Mouse (Mus musculus): ENCODE data around the gene Dnah2. TPM values are rescaled to one million over a fixed set of nuclear protein-coding genes. Genes with fewer than 3 reads are reported as not detected.

The Dnah2 gene
- polyA plus RNA-seq, 1 experiment = not detected

- no peak for TF ChIP-seq GATA1 (IDR thresholded peaks at IDR 0.05; ENCODE audit: low read length)
- TF ChIP-seq TAL1 (IDR thresholded peaks at IDR 0.05; ENCODE audit: low read length) = no peak
- Histone ChIP-seq H3K4me3 (replicated peaks) (peak overlapping the region; percentile 7), H3K4me1 (ENCODE audit: control insufficient read depth) (peaks cover 81% of the 10 kb centered on the region), H3K27me3 (ENCODE audit: control insufficient read depth) (peaks cover 62% of the 10 kb centered on the region), H3K9me3 (ENCODE audit: control insufficient read depth, low read length) (no peaks in the 10 kb centered on the region), H3K36me3 (ENCODE audit: control insufficient read depth) (no peaks in the 10 kb centered on the region; the same call in 1 of the 2 replicates)
Observed at GRCm38 (mm10) chr11:69416921-69417448, 131.9 kb downstream of the Dnah2 start.

GRCm38 (mm10) chr11:69416509-69416908 lies 132.4 kb downstream of the Dnah2 start:
- H3K4me1 ChIP-seq (ENCODE audit: control insufficient read depth) = peaks cover 84% of the 10 kb centered on the region
- H3K36me3 ChIP-seq (ENCODE audit: control insufficient read depth) = no peaks in the 10 kb centered on the region; the same call in 1 of the 2 replicates
- H3K27me3 ChIP-seq (ENCODE audit: control insufficient read depth) = peaks cover 57% of the 10 kb centered on the region
- no peaks in the 10 kb centered on the region for H3K9me3 ChIP-seq (ENCODE audit: control insufficient read depth, low read length)
- TF ChIP-seq GATA1 (IDR thresholded peaks at IDR 0.05; ENCODE audit: low read length) (no peak), TAL1 (IDR thresholded peaks at IDR 0.05; ENCODE audit: low read length) (no peak)
- peak overlapping the region; percentile 24 for H3K4me3 ChIP-seq (replicated peaks)

DNA sequence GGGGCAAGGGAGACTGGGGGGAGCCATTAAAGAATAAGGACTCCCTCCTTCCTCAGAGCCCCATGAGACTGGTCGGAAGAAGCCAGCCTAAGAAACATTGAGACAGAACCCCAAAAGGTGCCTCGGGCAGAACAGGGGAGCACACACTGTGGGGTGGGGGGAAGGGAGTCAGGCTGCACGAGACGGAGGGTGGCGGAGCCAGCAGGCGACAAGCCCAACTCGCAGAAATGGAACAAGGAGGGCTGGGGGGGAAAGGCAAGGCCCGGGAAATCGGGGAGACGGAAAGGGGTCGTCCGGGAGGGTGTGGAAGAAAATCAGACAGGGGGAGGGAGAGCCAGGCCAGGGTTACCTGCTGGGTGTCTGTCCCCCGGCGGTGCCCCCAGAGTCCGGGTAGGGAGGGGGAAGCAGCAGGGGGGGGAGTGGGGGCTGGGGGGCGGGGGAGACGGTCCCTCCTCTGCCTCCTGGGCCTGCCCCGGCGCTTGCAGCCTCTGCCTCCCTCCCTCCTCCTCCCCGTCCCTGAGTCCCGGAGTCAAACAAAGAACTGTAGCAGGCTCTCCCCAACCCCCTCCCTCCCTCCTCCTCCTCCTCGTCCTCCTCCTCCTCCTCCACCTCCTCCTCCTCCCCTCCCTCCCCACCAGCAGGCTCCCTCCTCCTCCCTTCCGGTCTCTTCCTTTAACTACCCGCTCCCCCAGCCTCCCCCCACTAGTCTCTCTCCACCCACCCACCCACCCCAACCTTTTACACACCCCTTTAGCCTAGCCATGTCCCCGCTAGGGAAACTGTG lies 133.1 kb downstream of the Dnah2 start:
- no peaks in the 10 kb centered on the region for H3K9me3 ChIP-seq (ENCODE audit: control insufficient read depth, low read length)
- no peaks in the 10 kb centered on the region; the same call in 1 of the 2 replicates for H3K36me3 ChIP-seq (ENCODE audit: control insufficient read depth)
- peaks cover 84% of the 10 kb centered on the region for H3K4me1 ChIP-seq (ENCODE audit: control insufficient read depth)
- TF ChIP-seq GATA1 (IDR thresholded peaks at IDR 0.05; ENCODE audit: low read length) = no peak
- TF ChIP-seq TAL1 (IDR thresholded peaks at IDR 0.05; ENCODE audit: low read length) = no peak
- H3K27me3 ChIP-seq (ENCODE audit: control insufficient read depth) = peaks cover 51% of the 10 kb centered on the region
- H3K4me3 ChIP-seq (replicated peaks) = peak overlapping the region; percentile 55

DNA sequence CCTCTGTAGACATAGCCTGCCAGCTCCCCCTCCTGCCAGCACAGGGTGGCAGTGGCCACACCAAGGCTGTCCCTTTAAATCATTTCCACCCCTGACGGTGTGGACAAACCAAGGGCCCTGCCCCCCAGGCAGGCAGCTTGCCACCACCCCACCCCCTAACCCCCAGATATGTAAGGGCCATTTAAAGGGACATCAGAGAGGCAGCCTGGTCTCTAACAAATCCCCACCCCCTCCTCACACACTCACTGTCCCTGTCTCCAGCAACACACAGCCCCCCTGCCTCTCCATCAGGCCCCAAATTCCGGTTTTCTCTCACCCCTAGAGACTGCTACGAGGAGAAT lies 133.6 kb downstream of the Dnah2 start:
- peak overlapping the region; percentile 55 for H3K4me3 ChIP-seq (replicated peaks)
- peaks cover 84% of the 10 kb centered on the region for H3K4me1 ChIP-seq (ENCODE audit: control insufficient read depth)
- no peaks in the 10 kb centered on the region; the same call in 1 of the 2 replicates for H3K36me3 ChIP-seq (ENCODE audit: control insufficient read depth)
- TF ChIP-seq TAL1 (IDR thresholded peaks at IDR 0.05; ENCODE audit: low read length) (no peak), GATA1 (IDR thresholded peaks at IDR 0.05; ENCODE audit: low read length) (no peak)
- no peaks in the 10 kb centered on the region for H3K9me3 ChIP-seq (ENCODE audit: control insufficient read depth, low read length)
- peaks cover 45% of the 10 kb centered on the region for H3K27me3 ChIP-seq (ENCODE audit: control insufficient read depth)

- Histone ChIP-seq H3K27me3 (ENCODE audit: control insufficient read depth) (peaks cover 40% of the 10 kb centered on the region), H3K9me3 (ENCODE audit: control insufficient read depth, low read length) (no peaks in the 10 kb centered on the region), H3K36me3 (ENCODE audit: control insufficient read depth) (no peaks in the 10 kb centered on the region; the same call in 1 of the 2 replicates), H3K4me1 (ENCODE audit: control insufficient read depth) (peaks cover 84% of the 10 kb centered on the region), H3K4me3 (replicated peaks) (peak overlapping the region; percentile 3)
- no peak for TF ChIP-seq GATA1 (IDR thresholded peaks at IDR 0.05; ENCODE audit: low read length)
- TF ChIP-seq TAL1 (IDR thresholded peaks at IDR 0.05; ENCODE audit: low read length) = no peak
Observed at GRCm38 (mm10) chr11:69414421-69415326, 134.2 kb downstream of the Dnah2 start.

GRCm38 (mm10) chr11:69413221-69414181 lies 135.4 kb downstream of the Dnah2 start, which contains the start of gene Kdm6b:
Gene Kdm6b (minus strand): TSS chr11:69413675.
- Histone ChIP-seq H3K4me1 (ENCODE audit: control insufficient read depth) (peaks cover 84% of the 10 kb centered on the region), H3K9me3 (ENCODE audit: control insufficient read depth, low read length) (no peaks in the 10 kb centered on the region), H3K4me3 (replicated peaks) (no peak within 1 kb of the TSS), H3K36me3 (ENCODE audit: control insufficient read depth) (no peaks in the 10 kb centered on the region; the same call in 1 of the 2 replicates), H3K27me3 (ENCODE audit: control insufficient read depth) (peaks cover 29% of the 10 kb centered on the region)
- TF ChIP-seq GATA1 (IDR thresholded peaks at IDR 0.05; ENCODE audit: low read length) = no peak

- Histone ChIP-seq H3K4me1 (ENCODE audit: control insufficient read depth) (peaks cover 84% of the 10 kb centered on the region), H3K4me3 (replicated peaks) (no peak overlapping the region), H3K9me3 (ENCODE audit: control insufficient read depth, low read length) (no peaks in the 10 kb centered on the region), H3K27me3 (ENCODE audit: control insufficient read depth) (peaks cover 19% of the 10 kb centered on the region), H3K36me3 (ENCODE audit: control insufficient read depth) (no peaks in the 10 kb centered on the region; the same call in 1 of the 2 replicates)
- TF ChIP-seq GATA1 (IDR thresholded peaks at IDR 0.05; ENCODE audit: low read length) (no peak), TAL1 (IDR thresholded peaks at IDR 0.05; ENCODE audit: low read length) (no peak)
Observed at GRCm38 (mm10) chr11:69412548-69412947, 136.4 kb downstream of the Dnah2 start.
